Mouse (Mus musculus): ENCODE results near the gene Speer4a.
"Not testable (repeated sequence)": the region's sequence is repeated elsewhere in the genome, so short reads cannot be mapped to it uniquely, and the experiment has no call there.

DNA sequence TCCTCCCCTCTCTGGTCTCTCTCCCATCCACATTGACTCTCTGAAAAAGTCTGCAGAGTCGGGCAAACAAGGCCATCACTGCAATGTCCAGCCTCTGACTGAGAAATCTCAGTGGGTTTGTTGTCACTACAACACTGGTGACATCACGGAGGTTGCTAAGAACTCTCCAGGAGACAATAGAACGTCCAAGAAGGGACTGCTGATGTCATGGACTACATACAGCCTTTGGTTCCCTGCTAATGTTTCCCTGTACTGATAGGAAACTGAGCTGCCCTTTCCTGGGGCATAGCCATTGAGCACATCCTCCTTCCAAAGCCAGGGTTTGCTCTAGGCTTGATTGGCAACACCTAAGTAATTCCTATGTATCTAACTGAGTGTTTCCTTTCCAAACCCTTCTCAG, 16.5 kb downstream of the Speer4a start, which contains the start of gene Gm5862:
- not testable (repeated sequence) for TF ChIP-seq CTCF (IDR thresholded peaks at IDR 0.05; ENCODE audit: extremely low read depth, insufficient read depth, insufficient read length, insufficient replicate concordance); POLR2A (IDR thresholded peaks at IDR 0.05; ENCODE audit: low read depth, low read length)
